Mouse (Mus musculus) hindbrain, postnatal 0 days (tissue): ENCODE data around the gene Gm20716. TPM values are rescaled to one million over a fixed set of nuclear protein-coding genes. Genes with fewer than 3 reads are reported as not detected.

Experiments used
- ATAC-seq: fragments of 200-750 bp; cut with Nextera tagmentation; 2 replicates; pipeline ENCODE4 v1.8.0; 2017; ENCODE audit warnings: mild to moderate bottlenecking, moderate TSS enrichment, moderate library complexity
- DNase-seq: peaks from one replicate; pipeline ENCODE4 v3.0.0-alpha.2; 2015; ENCODE audit warnings: low spot score
- H3K27ac ChIP-seq: fragments of 300-500 bp; sonication (generic); 2 replicates; pipeline ENCODE4 v1.5.1; 2014; ENCODE audit warnings: mild to moderate bottlenecking
- H3K27me3 ChIP-seq: fragments of 300-500 bp; sonication (generic); 2 replicates; pipeline ENCODE4 v1.6.1; 2014; ENCODE audit warnings: low read length, mixed read lengths; ENCODE audit not compliant: insufficient read depth
- H3K36me3 ChIP-seq: fragments of 300-500 bp; sonication (generic); 2 replicates; pipeline ENCODE4 v1.6.1; 2014; ENCODE audit warnings: low read length, mixed read lengths; ENCODE audit not compliant: insufficient read depth
- H3K4me1 ChIP-seq: fragments of 300-500 bp; sonication (generic); 2 replicates; pipeline ENCODE4 v1.6.1; 2014; ENCODE audit warnings: antibody characterized with exemption, low read length, mixed read lengths; ENCODE audit not compliant: insufficient read depth
- H3K4me2 ChIP-seq: fragments of 300-500 bp; sonication (generic); 2 replicates; pipeline ENCODE4 v1.6.1; 2014; ENCODE audit warnings: low read depth, mild to moderate bottlenecking, low read length, moderate library complexity, mixed read lengths
- H3K4me3 ChIP-seq: fragments of 300-500 bp; sonication (generic); 2 replicates; pipeline ENCODE4 v1.5.1; 2014; ENCODE audit warnings: low read length
- H3K9ac ChIP-seq: fragments of 300-500 bp; sonication (generic); replicated peaks from 2 replicates; pipeline ENCODE4 v1.6.1; 2014; ENCODE audit warnings: mild to moderate bottlenecking, low read length, moderate library complexity, mixed read lengths
- H3K9me3 ChIP-seq: fragments of 300-500 bp; sonication (generic); 2 replicates; pipeline ENCODE4 v1.6.1; 2016; ENCODE audit warnings: low read length, mixed read lengths
- CTCF ChIP-seq: IDR thresholded peaks from 2 replicates; pipeline ENCODE4 v1.5.1; 2016; ENCODE audit warnings: antibody characterized with exemption, control low read depth, low read depth
- WGBS: fragments of 180-500 bp; shearing (Covaris S2); extraction: QIAGEN DNeasy Blood & Tissue Kit; methylation state at CpG from one replicate; pipeline ENCODE4 v1.1.7; 2014; 5-methylcytosine and 5-hydroxymethylcytosine counted together
- polyA plus RNA-seq: library from polyadenylated mRNA; unstranded; fragments of >200 nt; fragmentation: Nextera tagmentation; extraction: Ambion mirVana; gene quantifications from 2 replicates; pipeline ENCODE4 v1.2.1, GENCODE M21; 2015
- total RNA-seq: library from RNA; depleted of rRNA; stranded (reverse); fragments of >200 nt; gene quantifications from 2 replicates; pipeline ENCODE4 v1.2.3, GENCODE M21; 2014; rRNA removed

Gm20716 gene
- 11.7 and 15.7 TPM in 2 replicates for total RNA-seq
- polyA plus RNA-seq, result 14.3 and 14.4 TPM in 2 replicates

DNA sequence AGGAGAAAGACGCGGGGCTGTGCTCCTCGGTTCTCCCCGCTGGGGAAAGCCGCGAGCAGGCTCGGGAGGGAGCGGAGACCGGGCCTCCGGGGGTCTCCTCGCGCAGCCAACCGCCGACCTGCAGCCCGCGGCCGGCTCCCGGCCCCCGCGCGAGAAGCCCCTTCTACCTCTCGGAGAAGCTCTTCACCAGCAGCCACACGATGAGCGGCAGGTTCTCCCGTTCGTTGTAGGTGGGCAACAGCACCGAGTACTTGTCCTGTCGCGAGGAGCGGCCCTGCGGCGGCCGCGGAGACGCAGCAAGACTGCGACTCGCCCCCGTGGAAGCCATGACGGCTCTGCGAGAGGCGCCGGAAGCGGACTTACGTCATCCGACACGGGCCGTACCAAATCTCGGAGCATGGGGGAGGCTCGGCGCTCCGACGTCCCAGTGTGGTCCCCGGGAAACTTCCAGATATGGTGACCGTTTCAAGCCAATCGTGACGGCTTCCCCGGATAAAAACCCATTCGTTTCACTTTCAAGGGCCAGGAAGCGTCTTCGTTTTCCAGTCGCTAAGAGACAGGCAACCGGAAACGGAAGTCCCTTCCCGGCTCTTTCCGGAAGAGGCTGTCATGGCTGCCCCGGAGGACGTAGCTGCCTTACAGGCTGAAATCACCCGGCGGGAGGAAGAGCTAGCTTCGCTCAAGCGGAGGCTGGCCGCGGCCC, at the start of gene Gm20716, which contains the start of the genes Dpm1 and Mocs3:
Gene Gm20716, minus strand, starts transcription at position 339 of the 703 bp plus-strand sequence.
Gene Dpm1, minus strand, starts transcription at position 566 of the 703 bp plus-strand sequence.
Gene Mocs3, plus strand, starts transcription at position 597 of the 703 bp plus-strand sequence.
- H3K4me1 ChIP-seq, result peaks cover 23% of the 10 kb centered on the region
- ATAC-seq, result peak; percentile 92
- H3K27me3 ChIP-seq, result no peaks in the 10 kb centered on the region
- H3K27ac ChIP-seq, result peak within 1 kb of the TSS; percentile 98
- TF ChIP-seq CTCF, result no peak
- peak; percentile 93 for DNase-seq
- peak within 1 kb of the TSS; percentile 100 for H3K4me3 ChIP-seq
- WGBS, result under 1% methylated on average over 70 of the region's 73 CpGs
- H3K9me3 ChIP-seq, result no peaks in the 10 kb centered on the region
- peak within 1 kb of the TSS; percentile 98 for H3K9ac ChIP-seq
- peaks cover 12% of the 10 kb centered on the region; the same call in 1 of the 2 replicates for H3K36me3 ChIP-seq
- H3K4me2 ChIP-seq, result peak within 1 kb of the TSS; percentile 95

DNA sequence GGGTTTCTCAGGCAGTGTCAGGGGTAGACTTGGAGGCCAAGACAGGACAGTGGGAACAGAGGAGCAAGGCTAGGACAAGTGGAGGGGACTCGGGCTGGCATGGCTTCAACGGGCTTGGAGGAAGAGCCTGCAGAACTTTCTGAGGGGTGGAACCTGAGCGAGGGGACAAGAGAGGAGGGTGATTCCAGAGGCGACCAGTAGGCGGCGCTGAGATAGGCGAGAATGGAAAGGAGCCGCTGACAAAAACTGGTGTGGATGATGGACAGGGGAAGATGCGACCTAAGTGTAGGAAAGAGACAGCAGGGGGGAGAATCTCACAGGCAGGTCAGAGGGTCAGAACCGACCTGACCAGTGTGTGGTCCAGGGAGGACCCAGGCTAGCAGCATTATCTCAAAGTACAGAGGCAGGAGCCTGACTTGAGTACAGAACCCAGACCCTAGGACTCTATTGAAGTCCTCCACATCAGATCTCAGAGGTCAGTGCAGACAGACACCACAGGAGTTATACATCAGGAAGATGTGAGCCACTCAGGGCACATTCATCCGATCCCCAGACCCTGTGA, 44.3 kb upstream of the Gm20716 start:
- Histone ChIP-seq H3K9me3 (no peaks in the 10 kb centered on the region), H3K27me3 (peaks cover 3% of the 10 kb centered on the region; the same call in 1 of the 2 replicates), H3K9ac (no peak overlapping the region), H3K4me2 (no peak overlapping the region), H3K27ac (no peak overlapping the region), H3K4me3 (no peak overlapping the region), H3K36me3 (no peaks in the 10 kb centered on the region), H3K4me1 (no peaks in the 10 kb centered on the region)
- DNase-seq (peak; percentile 73), ATAC-seq (no peak)
- peak; percentile 91 for TF ChIP-seq CTCF
- 10% methylated on average over 11 of the region's 11 CpGs for WGBS

GRCm38 (mm10) chr2:168273387-168273786, 43.2 kb upstream of the Gm20716 start:
- Histone ChIP-seq H3K36me3 (no peaks in the 10 kb centered on the region), H3K27me3 (peaks cover 3% of the 10 kb centered on the region; the same call in 1 of the 2 replicates), H3K9me3 (no peaks in the 10 kb centered on the region), H3K4me3 (no peak overlapping the region), H3K4me1 (no peaks in the 10 kb centered on the region), H3K9ac (no peak overlapping the region), H3K27ac (no peak overlapping the region), H3K4me2 (no peak overlapping the region)
- DNase-seq (no peak), ATAC-seq (no peak)
- TF ChIP-seq CTCF, result no peak
- WGBS, result 56% methylated on average over 9 of the region's 9 CpGs

DNA sequence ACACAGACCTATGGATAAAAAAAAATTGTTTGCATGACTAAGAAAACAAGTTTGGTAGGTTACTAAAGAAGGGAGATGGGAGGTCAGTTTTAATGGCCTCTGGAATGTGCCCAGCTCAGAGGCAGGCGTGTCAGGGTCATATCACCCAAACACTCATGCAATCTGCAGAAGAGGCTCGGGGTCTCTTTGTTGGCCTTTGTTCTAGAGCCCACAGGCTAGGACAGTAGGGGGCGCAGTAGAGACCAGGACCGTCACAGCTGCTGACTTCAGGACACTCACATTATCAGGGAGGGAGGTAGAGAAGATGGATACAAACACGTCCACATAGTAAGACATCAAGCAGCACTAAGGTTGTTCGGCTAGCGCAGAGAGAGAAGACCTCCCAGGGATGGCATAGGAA, 37.9 kb upstream of the Gm20716 start:
- Histone ChIP-seq H3K9me3 (no peaks in the 10 kb centered on the region), H3K27me3 (no peaks in the 10 kb centered on the region), H3K9ac (no peak overlapping the region), H3K36me3 (no peaks in the 10 kb centered on the region), H3K4me3 (no peak overlapping the region), H3K4me1 (no peaks in the 10 kb centered on the region), H3K27ac (no peak overlapping the region), H3K4me2 (no peak overlapping the region)
- DNase-seq, result no peak
- ATAC-seq, result no peak
- TF ChIP-seq CTCF, result peak; percentile 61
- WGBS, result 50% methylated on average over 7 of the region's 7 CpGs

GRCm38 (mm10) chr2:168260900-168261299, 30.7 kb upstream of the Gm20716 start:
- H3K9me3 ChIP-seq, result no peaks in the 10 kb centered on the region
- H3K27ac ChIP-seq, result no peak overlapping the region
- 93% methylated on average over 10 of the region's 10 CpGs for WGBS
- no peaks in the 10 kb centered on the region for H3K36me3 ChIP-seq
- H3K27me3 ChIP-seq, result no peaks in the 10 kb centered on the region
- H3K4me1 ChIP-seq, result no peaks in the 10 kb centered on the region
- no peak overlapping the region for H3K9ac ChIP-seq
- DNase-seq, result no peak
- TF ChIP-seq CTCF, result no peak
- ATAC-seq, result no peak
- no peak overlapping the region for H3K4me2 ChIP-seq
- no peak overlapping the region for H3K4me3 ChIP-seq

- Histone ChIP-seq H3K4me3 (no peak overlapping the region), H3K4me2 (no peak overlapping the region), H3K9me3 (no peaks in the 10 kb centered on the region), H3K36me3 (no peaks in the 10 kb centered on the region), H3K9ac (no peak overlapping the region), H3K27ac (no peak overlapping the region), H3K27me3 (no peaks in the 10 kb centered on the region), H3K4me1 (no peaks in the 10 kb centered on the region)
- no peak for TF ChIP-seq CTCF
- WGBS, result 93% methylated on average over 3 of the region's 3 CpGs
- DNase-seq (no peak), ATAC-seq (no peak)
These were observed 30.0 kb upstream of the Gm20716 start for GRCm38 (mm10) chr2:168260124-168260523.

DNA sequence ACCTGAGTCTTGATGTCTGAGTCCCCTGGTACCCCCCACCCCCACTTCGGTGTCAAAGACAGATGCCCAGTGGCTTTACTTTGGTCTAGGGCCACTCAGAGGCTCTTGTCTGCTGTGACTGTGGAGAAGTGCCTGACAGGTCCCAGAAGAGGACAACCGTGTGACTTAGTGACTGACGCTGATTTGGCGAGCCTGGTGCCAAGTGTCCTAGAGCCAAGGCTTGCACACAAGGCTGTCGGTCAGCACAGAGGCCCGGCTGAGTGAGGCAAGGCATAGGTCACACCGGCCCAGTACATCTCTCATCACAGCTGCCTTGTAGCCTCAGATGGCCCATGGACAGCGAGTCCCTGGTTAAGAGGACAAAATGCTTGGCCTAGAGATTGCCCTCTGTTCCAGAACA, 28.9 kb upstream of the Gm20716 start:
- ATAC-seq (no peak), DNase-seq (no peak)
- TF ChIP-seq CTCF, result no peak
- Histone ChIP-seq H3K9ac (no peak overlapping the region), H3K36me3 (no peaks in the 10 kb centered on the region), H3K27me3 (no peaks in the 10 kb centered on the region), H3K4me1 (no peaks in the 10 kb centered on the region), H3K9me3 (no peaks in the 10 kb centered on the region), H3K4me3 (no peak overlapping the region), H3K4me2 (no peak overlapping the region), H3K27ac (no peak overlapping the region)
- WGBS, result 71% methylated on average over 8 of the region's 8 CpGs
